8 mouse cellular contexts compared by ENCODE assay signal in the genomic region with DNA sequence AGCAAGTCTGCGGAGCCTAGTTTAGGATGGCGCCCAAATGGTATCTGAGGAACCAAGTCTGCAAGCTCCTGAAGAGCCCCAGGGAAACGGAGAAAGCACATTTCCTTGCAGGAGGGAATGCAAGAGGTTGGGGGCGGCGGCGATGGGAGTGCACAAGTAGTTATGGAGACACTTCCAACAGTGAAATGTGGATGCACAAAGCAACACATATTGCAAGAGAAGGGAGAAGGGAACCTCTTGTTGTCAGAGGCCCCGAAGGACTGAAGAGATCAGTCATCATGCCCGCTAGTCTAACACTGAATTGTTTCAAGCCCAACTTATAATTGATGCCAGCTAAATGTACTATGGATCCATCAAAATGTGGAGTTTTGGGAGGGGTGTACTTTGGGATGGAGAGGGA. TPM values are rescaled to one million over a fixed set of nuclear protein-coding genes. Genes with fewer than 3 reads are reported as not detected.
DNase-seq lines count a peak whose midpoint lies in the region; ATAC-seq lines count a peak whose summit lies in the region.

No protein-coding gene starts in this region.

- 0 out of 2 replicates have a peak overlapping the region, but pooled peaks have one; percentile 20 for H3K27ac ChIP-seq in heart, embryonic 15.5 days
- H3K27ac ChIP-seq in neural tube, embryonic 11.5 days (ENCODE audit: low read depth, low read length): 0 out of 2 replicates have a peak overlapping the region, but pooled peaks have one; percentile 27

- H3K4me2 ChIP-seq in heart, embryonic 15.5 days: peak overlapping the region; percentile 54
- H3K4me2 ChIP-seq in neural tube, embryonic 11.5 days (ENCODE audit: low read depth): 0 out of 2 replicates have a peak overlapping the region, but pooled peaks have one; percentile 16

- H3K4me3 ChIP-seq in heart, embryonic 15.5 days: peak overlapping the region; percentile 17; the same call in 1 of the 2 replicates
- no peak overlapping the region for H3K4me3 ChIP-seq in neural tube, embryonic 11.5 days (ENCODE audit: low read depth, low read length)

- H3K9me3 ChIP-seq in heart, embryonic 15.5 days (replicated peaks): no peaks in the 10 kb centered on the region
- H3K9me3 ChIP-seq in neural tube, embryonic 11.5 days (ENCODE audit: control insufficient read depth, low read length): no peaks in the 10 kb centered on the region

- no peak for ATAC-seq in heart, embryonic 15.5 days (replicated peaks; ENCODE audit: insufficient number of reproducible peaks, insufficient read depth, low FRiP score, low read depth)
- ATAC-seq in neural tube, embryonic 11.5 days (ENCODE audit: insufficient read depth, low FRiP score, low TSS enrichment): no peak

- intact Hi-C loops in left cerebral cortex, postnatal 14 days (cut with DNase I): loop anchor here (5.0 kb wide), 1 partner anchor 35 kb away; a partner anchor contains a TSS

- H3K36me3 ChIP-seq in heart, embryonic 15.5 days: no peaks in the 10 kb centered on the region
- no peaks in the 10 kb centered on the region for H3K36me3 ChIP-seq in neural tube, embryonic 11.5 days (ENCODE audit: control insufficient read depth, insufficient read depth, low read length)

- H3K27me3 ChIP-seq in heart, embryonic 15.5 days: no peaks in the 10 kb centered on the region
- no peaks in the 10 kb centered on the region for H3K27me3 ChIP-seq in neural tube, embryonic 11.5 days (ENCODE audit: control insufficient read depth, insufficient read depth, low read length)

- peak; percentile 22 for DNase-seq in ovary, postnatal 14 days (ENCODE audit: low spot score)
- DNase-seq in ovary, adult 18-20 months (ENCODE audit: low spot score): no peak
- DNase-seq in embryo, embryonic 9.5 days (ENCODE audit: extremely low spot score): peak; percentile 49
- peak; percentile 26 to 29 for DNase-seq in left cerebral cortex, postnatal 14 days (ENCODE audit: low spot score in 2 of 2)
- DNase-seq in neural tube, embryonic 11.5 days (ENCODE audit: low spot score): peak; percentile 40
- no peak for DNase-seq in thymus, postnatal 14 days
- DNase-seq in spleen, postnatal 14 days (ENCODE audit: low spot score in 2 of 2): no peak

- 26% methylated on average over 8 of the region's 8 CpGs for WGBS in heart, embryonic 15.5 days
- WGBS in neural tube, embryonic 11.5 days: 32% methylated on average over 8 of the region's 8 CpGs

- H3K9ac ChIP-seq in heart, embryonic 15.5 days: no peak overlapping the region
- H3K9ac ChIP-seq in neural tube, embryonic 11.5 days (ENCODE audit: low read length): no peak overlapping the region

- peaks cover 11% of the 10 kb centered on the region for H3K4me1 ChIP-seq in heart, embryonic 15.5 days (replicated peaks)
- peaks cover 5% of the 10 kb centered on the region for H3K4me1 ChIP-seq in neural tube, embryonic 11.5 days (ENCODE audit: control insufficient read depth, insufficient read depth, low read length)

RNA-seq across cellular contexts. Expression of a gene that starts 33.9 kb away (rescaled TPM):
- 3.0 and 4.5 TPM in 2 replicates for polyA plus RNA-seq in heart, embryonic 15.5 days (2015; fragmentation: Nextera tagmentation; extraction: Ambion mirVana)
- total RNA-seq in left cerebral cortex, postnatal 14 days (2021): 10 to 100 TPM; 25.0 to 30.6 TPM
- 49.5 and 52.5 TPM in 2 replicates for polyA plus RNA-seq in neural tube, embryonic 11.5 days (2014; fragmentation: Nextera tagmentation; extraction: Ambion mirVana)

Comparison
In these comparisons a context has a peak if more than half of its experiments do, and no peak if none do; other contexts are left out.
1. DNase-seq: peak in ovary, postnatal 14 days (single experiment), embryo, embryonic 9.5 days (single experiment), left cerebral cortex, postnatal 14 days (2 of 2) and neural tube, embryonic 11.5 days (single experiment); none in ovary, adult 18-20 months (single experiment), thymus, postnatal 14 days (single experiment) and spleen, postnatal 14 days (0 of 2).